Mouse (Mus musculus) T-cell, adult 2 months (primary cell): ENCODE measurements around the gene Gcc1.

ENCODE experiments used
- DNase-seq: peaks from one replicate; pipeline ENCODE4 v3.0.0; 2022; ENCODE audit warnings: low spot score

Gcc1 gene

DNA sequence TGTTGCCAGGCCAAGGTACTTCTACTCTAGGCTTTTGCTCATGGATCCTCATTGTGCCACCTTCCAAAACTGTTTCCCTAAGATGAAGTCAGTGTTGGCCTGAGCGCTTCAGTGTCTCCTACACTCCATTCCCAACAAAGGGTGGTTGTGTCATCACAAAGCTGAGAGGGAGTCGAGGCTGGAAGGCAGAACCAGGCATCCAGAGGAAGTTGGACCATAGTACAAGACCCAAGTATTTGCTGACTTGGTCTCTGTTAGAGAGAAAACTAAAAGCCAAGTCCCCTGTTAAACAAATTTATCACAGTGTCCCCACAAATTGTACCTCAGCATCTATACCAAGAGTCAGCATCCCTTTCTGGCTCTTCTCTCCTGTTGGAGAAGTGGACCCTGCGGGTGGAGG is at the start of gene Gcc1:
TSS of gene Gcc1 (minus strand) at position 101 of the 400 bp plus-strand sequence.
- DNase-seq = no peak

DNA sequence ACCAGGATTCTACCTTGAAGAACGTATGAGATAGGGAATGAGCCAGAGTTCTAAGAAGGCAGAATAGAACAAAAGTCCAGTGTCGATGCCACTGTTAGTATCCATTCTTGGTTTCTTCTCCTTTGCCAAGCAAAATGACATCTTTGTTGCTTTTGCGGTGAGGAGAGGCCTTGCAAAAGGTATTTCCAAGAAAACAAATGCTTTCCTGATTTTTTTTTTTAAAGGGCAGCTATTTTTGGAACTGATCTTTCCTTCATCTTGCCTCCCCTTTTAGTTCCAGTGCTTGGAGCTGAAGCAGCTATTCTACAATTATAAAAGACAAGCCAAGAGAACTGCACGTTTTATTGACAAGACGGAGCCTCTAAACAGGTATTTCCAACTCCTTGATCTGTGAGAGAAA is 46.6 kb upstream of the Gcc1 start, which contains the start of gene Snd1:
TSS of gene Snd1 (plus strand) at position 301 of the 400 bp plus-strand sequence.
- DNase-seq = no peak

DNA sequence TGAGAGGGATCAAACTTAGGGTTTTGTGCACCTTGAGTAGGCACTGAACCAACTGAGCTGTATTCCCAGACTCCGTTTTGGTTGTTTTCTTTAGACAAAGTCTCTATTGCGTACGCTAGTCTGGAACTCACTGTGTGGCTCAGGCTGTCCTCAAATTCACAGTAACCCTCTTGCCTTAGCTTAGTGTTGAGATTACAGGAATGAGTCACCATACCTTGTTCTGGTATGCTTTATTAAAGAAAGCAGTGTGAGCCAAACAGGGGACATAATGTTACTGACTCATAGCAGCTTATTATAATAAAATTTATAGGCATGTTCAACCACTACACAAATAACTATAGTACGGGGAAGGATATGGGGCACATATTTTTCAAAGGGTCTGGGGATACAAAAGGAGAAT is 46.0 kb upstream of the Gcc1 start:
- no peak for DNase-seq

DNA sequence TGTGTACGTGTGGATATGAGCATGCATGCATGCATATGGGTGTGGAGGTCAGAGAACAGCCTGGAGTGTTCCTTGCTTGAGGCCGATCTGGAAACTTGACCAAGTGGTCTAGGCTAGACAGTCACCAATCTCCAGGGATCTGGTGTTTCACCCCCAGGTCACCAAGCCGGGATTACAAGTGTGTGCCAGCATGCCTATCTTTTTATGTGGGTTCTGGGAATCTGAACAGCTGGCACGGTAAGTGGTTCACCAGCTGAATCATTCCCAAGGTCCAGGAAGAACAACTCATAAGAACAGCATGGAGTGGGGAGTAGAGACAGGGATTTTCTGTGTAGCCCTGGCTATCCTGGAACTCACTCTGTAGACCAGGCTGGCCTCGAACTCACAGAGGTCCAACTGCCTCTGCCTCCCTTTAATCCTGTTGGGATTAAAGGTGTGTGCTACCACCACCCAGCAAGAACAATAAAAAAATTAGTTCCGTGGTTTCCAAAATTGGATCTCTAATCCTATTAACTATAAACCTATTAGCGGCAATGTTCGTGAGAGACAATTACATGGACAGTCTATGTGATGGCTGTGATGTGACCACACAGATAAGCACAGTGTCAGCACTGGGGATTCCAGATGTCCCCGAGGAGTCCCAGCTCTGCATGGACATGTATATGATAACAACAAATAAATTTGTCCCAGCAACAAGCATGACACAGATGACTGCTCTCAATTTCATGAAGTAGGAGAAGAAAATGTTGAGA is 43.3 kb upstream of the Gcc1 start:
- DNase-seq = no peak

DNA sequence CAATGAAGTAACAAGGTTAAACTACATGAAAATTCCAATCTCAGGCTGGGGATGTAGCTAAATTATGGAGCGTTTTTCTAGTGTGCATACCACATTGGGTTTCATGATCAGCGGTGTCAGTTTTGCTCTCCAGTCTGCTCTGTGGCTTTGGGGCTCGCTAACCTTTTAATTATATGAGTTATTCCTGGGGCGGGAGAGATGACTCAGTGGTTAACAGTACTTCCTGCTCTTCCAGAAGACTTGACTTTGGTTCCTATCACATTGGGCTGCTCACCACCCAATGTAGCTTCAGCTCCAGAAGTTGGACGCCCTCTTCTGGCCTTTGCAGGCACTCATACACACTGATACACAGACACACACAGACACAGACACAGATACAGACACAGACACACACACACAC is 42.4 kb upstream of the Gcc1 start:
- DNase-seq = no peak

DNA sequence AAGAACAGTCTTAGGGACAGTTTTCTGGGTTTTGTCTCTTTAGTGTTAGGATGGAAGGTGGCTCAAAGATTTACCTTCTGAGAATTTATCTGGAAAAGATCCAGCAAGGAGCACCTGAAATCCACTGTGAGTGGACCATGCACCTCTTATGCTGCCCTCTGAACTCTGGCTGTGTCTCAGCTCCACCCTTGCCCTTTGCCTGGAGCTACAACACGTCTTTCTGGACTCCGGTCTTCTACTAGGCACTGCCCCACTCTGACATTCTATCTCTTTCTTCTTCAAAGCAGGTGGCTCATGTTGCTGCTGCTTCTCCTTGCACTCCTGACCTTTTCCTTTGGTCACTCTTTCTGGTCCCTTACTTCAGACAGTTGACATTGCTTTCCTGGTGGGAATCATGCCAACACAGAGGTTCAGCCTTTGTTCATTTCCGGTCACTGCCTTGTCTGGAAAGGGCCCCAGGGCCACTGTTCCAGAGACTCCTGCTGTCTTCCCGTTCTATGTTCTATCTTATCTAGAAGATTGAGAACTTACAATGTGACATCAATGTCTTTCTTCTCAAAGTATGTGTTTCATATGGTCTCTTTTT is 41.9 kb upstream of the Gcc1 start:
- no peak for DNase-seq

DNA sequence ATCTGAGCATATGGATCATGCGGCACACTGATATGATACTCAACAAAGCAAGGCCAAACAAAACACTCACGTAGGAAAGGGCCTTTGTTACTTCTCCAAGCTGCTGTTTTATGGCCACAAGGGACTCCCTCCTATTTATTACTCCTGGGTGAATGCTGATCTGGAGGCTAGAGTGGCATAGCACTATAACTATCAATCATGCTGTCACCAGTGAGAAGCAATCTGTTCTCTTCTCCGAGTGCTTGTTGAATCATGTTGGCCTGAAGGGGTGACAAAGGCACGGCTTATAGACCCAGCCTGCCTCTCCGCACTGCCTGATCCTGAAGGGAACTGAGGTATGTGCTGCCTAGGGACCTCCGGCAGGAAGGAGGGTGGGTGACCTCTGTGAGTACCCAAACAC is 36.4 kb upstream of the Gcc1 start:
- DNase-seq = no peak

DNA sequence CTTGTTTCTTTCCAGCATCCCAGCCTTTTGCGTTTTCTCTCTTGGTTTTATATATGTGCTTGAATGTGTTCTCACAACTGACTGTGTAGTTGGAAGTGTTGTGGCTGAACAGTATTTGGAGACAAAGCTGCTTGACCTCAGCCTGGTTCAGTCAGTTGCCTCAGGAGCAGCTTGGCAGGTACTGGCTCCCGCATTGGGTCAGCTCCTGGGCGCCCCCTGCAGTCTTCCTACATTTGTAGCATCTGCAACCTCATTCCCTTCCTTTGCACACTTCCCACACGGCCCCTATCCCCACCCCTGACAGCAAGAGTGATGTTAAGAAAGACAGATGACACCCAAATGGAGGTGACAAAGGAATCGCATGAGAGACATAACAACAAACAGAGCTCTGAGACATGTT is 32.3 kb upstream of the Gcc1 start:
- DNase-seq = peak; percentile 30

DNA sequence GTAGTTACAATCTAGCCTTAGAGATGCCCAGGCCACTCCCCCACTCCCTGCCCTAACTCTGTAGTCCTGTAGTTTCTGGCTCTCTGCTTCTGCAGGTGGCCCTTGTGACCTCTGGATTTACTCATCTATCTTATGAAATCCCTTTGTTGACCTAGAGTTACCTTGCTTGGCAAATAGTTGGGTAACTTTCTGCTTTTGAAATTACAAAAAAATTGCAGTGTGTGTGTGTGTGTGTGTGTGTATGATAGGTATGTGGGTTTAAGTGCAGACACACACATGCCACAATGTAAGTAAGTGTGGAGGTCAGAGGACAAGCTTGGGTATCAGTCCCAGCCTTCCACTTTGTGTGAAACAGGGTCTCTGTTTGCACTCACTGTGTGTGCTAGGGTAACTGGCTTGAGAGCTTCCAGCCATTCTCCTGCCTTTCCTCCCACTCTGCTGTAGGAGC is 31.1 kb upstream of the Gcc1 start:
- DNase-seq = no peak

DNA sequence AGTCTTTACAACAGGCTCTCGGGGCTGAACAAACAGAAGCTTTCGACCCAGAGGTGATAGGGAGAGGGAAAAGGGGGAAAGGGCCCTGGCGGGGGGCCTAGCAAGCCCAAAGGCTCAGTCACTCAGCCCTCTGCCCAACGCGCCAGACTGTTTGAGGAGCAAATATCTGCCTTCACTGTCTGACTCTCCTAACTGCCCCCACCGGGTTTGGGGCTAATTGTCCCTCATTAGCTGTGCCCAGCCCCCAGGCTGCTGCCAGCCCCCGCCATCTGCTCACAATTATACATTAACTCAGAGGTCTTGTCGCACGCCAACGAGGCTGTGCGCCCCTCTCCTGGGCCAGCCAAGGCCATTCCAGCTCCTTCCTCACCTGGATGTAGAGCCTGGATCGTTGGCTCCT is 22.8 kb upstream of the Gcc1 start:
- DNase-seq = no peak

DNA sequence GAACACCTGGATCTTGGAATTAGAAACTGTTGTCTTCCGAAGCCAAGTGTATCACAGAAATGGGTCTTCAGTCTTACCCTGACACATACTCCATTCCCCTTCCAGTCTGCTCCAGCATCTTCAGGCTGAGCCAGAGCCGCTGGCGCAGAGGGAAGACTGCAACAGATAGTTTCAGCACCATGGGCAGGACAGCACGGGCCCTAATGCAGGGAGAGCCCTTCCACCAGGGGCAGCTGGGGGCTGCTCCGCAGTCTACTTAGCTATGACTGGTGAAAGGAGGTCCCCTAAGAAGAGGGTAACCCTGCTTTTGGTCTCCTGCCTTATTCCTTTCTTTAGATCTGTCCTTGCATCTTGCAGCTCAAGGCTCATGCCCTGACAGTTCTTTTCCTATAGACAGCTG is 22.3 kb upstream of the Gcc1 start:
- DNase-seq = no peak

DNA sequence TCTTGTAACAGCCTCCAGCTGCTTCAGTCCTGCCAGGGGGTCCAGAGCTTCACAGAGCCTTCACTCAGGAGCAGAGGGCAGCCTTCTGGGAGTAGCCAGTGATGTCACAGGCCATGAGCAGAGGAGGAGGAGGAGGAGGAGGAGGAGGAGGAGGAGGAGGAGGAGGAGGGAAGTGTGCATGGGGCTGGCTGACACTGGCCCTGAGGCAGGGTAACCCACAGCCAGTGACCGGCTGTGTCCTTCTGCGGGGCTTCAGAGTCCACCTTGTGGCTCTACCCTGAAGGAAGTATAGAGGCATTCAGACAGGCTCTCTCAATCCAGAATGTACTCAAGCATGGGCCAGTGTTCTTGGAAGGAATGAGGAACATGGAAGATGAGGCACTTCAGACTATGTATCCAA is 21.1 kb upstream of the Gcc1 start, which contains the start of gene Pax4:
TSS of gene Pax4 (minus strand) at position 101 of the 400 bp plus-strand sequence.
- no peak for DNase-seq

DNA sequence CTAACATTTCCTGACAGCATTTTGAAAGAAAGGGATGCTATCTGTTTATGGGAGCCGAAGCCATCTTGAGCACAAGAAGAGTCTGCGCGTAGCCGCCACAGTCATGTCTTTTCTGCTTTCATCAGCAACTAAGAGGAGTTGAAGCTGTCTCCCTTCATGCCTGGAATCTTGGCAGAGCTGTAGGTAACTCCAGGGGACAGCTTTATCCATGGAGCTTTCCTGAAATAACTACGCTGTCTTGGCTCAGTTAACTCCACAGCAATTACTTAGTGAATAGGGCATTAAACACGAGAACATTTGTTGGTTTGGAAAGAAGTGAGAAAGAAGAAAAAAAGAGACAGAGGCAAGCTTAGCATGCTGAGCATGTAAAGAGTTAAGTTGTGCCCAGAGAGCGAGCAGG is 19.7 kb upstream of the Gcc1 start:
- no peak for DNase-seq

DNA sequence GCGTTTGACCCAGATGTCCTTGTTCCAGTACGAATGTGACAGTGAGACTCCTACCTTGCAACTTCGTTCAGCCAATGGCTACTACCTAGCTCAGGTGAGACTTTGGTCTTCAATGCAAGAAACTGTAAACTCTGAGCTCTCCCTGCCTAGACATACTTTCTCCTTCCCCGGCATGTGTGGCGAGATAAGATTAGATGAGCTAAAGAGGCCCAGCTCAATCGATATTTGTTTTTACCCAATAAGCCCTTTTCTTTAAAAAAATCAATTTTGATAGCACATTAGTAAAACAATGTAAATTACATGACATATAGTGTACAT is 3.3 kb upstream of the Gcc1 start:
- no peak for DNase-seq

DNA sequence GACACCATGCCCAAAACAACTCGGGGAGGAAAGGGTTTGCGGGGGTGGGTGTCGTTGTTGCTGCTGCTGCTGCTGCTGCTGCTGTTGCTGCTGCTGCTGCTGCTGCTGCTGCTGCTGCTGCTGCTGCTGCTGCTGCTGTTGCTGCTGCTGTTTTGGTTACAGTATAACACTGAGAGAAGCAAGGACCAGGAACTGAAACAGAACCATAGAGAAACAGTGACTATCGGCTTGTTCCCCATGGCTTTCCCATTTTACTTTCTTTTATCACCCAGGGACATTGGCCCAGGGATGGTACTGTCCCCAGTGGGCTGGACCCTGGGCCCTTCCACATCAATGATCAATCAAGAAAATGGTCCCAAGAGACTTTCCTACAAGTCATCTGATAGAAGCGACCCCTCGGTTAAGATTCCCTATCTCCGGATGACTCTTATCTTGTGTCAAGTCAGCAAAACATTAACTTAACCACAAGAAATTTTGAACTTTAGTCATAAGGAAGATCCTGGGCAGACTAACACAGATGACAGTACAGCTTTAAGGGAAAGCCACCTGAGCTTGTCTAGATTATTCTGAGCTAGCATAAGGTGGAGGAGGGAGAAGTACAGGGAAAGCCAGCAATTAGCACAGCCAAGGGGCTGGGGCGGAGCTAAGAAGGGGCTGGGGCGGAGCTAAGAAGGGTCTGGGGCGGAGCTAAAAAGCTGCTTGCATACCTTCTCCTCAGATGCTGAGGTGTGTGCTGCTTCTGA is 2.8 kb upstream of the Gcc1 start:
- no peak for DNase-seq

DNA sequence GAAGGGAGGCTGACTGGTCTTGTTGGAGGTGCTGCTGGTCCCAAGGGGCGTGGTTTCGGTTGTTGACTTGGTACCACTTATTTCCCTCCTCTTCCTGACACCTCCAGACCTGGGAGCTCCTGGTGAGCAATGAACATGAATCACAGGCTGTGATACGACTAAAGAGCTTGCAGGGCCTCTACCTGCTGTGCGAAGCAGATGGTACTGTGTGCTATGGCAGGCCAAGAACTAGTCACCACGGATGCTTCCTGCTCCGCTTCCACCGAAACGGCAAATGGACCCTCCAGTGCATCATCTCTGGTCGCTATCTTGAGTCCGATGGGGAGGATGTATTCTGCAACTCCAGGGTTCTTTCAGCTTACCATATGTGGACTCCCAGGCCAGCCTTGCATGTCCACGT is 1.7 kb upstream of the Gcc1 start:
- DNase-seq = no peak

DNA sequence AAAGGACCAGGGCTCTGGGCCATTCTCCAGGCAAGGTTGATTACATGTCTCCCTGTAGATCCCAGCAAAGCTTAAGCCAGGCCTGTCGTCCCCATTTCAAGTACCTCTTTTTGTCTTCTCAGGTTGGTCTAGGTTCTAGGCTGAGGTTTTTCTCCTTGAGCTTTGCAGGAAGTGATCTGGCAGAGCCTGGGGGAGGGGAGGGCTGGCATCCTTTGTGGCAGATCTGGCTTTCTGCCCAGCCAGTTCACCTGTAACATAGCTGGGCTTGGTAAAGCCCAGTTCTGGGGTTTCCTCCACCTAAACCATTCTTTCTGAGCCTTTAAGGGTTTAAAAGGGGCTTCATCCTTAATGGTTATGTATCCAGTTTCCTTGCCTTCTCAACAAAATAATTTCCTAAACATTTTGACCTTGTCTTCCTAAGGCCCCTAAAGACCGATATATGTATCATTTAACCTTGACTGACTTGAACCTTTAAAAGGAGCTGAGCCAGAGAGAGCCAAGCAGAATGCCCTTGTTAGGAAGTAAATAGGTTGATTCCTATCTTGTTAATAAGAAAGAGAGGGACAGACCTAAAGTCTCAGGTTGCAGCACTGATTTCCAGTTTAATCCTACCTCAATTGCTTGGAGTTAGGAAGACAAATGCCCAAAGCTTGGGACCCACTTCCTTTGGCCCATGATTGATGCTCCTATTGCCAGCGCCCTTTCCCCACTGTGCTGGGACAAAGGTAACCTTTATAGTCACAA is 922 bp downstream of the Gcc1 start, which contains the start of gene Fscn3:
TSS of gene Fscn3 (plus strand) at position 694 of the 744 bp plus-strand sequence.
- peak; percentile 66 for DNase-seq

DNA sequence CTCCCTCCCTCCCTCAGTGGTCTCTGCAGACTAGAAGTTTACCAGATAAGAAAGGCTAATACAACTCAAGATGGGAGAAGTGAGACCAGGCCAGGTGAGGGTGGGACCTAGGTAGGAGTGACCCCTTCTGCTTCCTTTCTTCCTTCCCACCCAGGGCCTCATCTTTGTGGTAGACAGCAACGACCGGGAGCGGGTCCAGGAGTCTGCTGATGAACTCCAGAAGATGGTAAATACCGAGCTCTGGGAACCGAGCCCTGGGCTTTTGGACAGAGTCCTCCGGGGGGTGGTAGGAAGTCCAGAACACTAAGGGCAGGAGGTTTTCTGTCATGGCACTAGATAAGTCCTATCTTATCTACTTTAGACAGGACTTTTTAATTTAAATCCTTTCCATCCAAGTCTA is 3.2 kb downstream of the Gcc1 start:
- no peak for DNase-seq

DNA sequence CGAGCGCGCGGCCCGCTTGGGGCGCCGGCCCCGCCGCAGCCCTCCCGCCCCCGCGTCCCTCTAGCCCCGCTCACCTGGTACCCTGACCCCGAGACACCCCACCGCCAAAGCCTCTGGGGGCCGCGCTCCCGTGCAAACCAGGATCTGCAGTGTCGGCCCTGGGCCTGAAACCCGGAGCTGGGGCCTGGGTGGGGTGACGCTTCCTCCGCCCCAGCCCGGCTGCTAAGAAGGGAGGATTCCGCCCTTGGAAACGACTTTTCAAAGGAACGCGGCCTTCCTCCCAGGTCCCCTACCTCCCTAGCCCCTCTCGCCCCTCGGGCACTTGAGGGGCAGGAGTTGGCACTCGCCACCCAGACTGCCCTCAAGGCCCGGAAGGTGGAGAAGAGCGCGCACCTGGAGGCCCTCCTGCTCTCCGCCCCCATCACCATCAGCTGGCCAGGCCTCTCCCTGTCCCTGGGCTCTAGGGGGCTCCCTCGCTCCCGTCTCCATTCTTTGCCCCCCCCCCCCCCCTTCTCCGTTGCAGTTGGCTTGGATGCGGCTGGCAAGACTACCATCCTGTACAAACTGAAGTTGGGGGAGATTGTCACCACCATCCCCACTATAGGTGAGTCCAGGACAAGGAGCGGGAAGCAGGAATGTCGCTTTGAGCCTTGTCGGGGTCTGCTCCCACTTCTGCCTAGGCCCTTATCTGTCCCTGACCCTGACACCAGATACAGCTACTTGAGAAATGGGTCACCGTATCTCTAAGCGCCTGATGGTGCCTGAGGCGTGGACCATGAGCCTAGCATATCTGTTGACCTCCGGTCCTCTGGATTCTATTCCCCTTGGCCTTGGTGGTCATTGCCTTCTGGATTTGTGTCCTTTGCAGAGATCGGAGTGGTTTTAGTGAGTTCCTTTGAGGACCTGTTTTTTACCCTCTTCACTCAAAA is 4.2 kb downstream of the Gcc1 start:
- peak; percentile 44 for DNase-seq

DNA sequence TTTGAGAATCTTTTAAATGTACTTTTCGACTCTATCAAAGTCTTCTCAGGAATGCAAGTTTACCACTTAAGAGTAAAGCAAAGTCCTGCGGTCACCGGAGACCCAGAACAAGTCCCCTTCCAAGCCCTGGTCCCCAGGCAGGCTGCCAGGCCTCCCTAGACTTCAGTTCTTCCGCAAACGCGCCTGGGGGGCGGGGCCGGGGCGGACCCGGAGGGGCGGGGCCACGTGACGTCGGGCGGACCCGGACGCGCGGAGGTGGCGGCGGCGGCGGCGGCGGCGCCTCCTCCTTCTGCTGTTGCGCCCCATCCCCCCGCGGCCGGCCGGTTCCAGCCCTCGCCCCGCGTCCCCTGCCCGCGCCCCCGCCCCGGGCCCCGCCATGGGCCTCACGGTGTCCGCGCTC is 4.9 kb downstream of the Gcc1 start, which contains the start of gene Arf5:
TSS of gene Arf5 (plus strand) at position 248 of the 400 bp plus-strand sequence.
- peak; percentile 90 for DNase-seq

DNA sequence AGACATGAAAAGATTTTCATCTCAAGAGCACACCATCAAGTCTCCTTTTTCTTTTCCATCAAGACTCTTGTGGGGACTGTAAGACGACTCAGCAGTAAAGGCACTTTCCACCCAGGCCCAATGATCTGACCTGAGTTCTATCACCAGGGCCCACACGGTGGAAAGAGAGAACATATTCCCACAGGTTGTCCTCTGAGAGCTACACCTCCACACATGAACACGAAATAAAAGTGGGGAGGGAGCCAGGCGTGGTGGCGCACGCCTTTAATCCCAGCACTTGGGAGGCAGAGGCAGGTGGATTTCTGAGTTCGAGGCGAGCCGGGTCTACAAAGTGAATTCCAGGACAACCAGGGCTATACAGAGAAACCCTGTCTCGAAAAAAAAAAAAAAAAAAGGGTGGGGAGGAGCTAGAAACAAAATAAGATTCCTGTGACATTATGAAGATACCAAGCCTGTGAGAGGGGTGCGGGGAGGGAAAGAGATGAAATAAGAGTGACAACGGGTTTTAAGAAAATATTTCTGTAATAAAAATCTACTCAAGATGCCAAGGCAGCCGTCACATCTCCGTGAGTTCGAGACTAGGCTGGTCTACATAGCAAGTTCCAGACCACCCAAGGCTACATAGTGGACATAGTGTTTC is 5.4 kb downstream of the Gcc1 start:
- DNase-seq = no peak
